Mouse (Mus musculus): ENCODE measurements around the gene Hoxd12.
A peak's percentile ranks its signal among the peaks of the same experiment; 100 is the strongest.

The Hoxd12 gene

DNA sequence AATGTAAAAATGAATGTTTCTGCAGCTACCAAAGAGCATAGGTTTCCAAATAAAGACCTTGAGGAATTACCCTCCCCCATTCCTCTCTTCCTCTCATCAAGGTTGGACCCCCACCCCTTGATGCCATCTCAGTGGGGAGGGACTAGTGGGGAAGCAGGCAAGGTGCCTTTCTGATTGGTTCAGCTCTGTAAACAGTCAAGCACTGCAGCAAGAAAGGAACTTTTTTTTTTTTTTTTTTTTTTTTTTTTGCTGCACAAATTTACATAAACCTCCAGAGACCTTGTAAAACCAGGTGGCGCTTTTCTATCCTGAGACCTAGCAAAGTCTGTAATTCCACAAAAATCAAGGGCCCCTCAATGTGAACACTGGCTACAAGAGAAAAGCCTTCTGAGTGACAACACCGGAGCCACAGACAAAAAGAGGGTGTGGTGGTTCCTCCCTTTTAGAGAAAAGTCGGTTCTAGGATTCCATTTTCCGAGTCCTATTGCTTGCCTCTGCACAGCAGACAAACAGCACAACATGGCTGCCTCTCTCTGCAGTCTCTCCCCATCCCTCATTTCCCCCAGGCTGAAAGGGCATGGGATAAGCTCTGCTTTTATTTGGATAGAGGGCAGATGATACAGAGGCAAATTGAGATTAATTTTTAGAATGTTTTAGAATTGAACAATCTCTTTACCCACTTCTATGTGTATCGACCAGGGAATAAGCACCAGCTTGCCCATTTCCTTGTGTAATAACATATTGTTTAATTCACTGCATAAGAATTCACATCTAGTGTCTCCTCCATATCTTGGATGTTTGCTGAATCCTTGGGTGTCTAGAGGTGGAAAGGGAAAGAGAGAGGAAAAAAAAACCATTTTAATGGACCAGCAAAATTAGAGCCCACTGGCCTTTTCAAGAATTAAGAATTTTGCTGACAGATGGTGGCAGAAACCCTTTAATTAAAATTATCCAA, 34.9 kb downstream of the Hoxd12 start:
- no peak for DNase-seq (ENCODE audit: low read depth, low spot score)

DNA sequence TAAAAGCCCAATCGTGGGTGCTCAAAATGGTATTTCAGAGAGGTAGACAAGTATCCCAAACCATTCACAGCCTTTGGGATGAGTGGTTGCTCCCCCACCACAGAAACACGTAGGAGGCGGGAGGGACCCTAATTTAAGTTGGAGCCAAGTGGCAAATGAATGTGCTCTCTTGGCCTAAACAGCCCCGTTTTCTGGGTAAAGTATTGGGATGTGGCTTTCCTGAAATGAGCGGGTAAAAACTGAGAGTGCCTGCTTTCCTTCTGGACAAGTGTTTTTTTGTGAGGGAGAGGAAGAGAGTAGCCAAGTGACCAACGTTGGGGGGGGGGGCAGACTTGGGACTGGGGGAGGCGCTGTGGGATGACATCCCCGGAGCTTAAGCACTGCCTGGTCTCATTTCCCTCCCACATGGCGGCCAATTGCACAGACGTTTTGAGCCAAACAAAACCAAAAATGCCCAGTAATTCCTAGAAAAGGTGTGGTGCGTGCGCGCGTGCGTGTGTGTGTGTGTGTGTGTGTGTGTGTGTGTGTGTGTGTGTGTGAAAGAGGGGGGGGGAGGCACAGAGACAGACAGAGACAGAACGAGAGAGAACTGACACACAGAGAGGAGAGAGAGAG, 36.2 kb downstream of the Hoxd12 start:
- no peak for DNase-seq (ENCODE audit: low read depth, low spot score)

DNA sequence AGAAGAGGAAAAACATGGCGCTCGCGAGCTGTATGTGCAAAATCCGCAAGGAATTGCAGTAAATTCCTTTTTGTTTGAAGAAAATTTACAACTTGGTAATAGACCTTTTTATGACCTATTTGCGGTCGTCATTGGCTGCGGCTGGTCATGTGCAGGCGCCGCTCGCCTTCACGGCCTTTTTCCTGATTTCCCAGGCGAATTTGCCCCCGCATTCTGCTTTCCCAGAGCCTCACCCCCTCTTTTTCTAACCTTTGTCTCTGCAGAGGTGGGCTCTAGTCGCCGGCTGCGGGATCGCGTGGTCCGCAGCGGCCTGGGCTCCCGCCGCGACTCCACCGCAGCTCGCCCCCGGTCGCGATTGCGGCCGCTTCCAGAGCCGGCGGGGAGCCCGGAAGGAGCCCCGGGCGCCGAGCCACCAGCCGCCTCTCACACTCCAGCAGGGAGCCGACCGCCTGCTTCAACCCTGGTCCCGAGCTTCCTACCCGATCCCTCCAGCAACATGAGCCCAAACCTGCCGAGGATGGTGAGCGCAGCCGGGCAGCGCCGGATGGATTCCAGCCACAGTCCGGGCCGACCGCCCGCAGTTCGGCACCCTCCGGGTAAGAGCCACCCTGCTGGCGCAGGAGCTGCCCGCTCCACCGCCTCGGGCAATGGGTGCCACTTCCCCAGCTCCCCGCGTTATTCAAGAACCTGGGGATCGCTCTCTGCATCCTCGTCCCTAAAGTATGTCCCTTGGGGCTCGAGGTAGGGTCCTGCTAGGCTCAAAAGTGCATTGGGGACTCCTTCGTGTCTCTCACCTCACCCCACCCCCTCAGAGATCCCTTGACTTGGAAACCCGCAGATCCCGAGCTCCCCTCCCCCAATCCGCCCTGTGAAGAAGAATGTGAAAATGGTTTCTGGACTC, 37.2 kb downstream of the Hoxd12 start, which contains the start of the genes Hoxd3 and Hoxd4:
Gene Hoxd3, plus strand, starts transcription at position 207 of the 901 bp plus-strand sequence.
Gene Hoxd4, plus strand, starts transcription at position 209 of the 901 bp plus-strand sequence.
- no peak for DNase-seq (ENCODE audit: low read depth, low spot score)

- DNase-seq (ENCODE audit: low read depth, low spot score), result no peak
These were observed 38.7 kb downstream of the Hoxd12 start for GRCm38 (mm10) chr2:74713239-74714150.

DNA sequence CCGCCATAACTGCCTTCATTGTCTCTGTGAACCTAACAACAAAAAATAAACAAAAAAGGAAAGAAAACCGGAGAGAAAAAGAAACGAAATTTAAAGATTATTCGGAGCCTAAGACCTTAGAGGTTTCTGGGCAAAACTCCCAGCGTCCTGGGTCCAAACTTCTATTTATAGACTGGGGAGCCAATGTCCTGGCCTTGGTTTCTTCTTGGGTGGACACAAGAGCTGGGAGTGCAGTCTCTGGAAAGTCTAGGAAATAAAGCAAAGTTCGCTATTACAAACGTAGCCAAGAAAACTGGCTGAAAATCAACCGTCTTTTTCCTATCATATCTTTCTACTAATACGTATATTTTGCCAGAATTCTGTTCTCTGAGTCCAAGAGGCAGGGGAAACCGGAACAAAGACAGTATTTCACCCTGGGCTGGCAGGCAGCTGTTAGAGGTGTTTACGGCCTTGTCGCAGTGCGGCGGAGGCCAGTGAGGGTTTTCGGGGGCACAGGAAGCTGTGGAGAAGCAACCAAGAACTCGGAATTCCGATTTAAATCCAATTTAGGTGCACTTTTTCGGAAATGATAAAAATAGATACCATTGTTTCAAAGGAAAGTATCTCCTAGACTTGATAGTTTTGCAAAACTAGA, 39.5 kb downstream of the Hoxd12 start:
- no peak for DNase-seq (ENCODE audit: low read depth, low spot score)

DNA sequence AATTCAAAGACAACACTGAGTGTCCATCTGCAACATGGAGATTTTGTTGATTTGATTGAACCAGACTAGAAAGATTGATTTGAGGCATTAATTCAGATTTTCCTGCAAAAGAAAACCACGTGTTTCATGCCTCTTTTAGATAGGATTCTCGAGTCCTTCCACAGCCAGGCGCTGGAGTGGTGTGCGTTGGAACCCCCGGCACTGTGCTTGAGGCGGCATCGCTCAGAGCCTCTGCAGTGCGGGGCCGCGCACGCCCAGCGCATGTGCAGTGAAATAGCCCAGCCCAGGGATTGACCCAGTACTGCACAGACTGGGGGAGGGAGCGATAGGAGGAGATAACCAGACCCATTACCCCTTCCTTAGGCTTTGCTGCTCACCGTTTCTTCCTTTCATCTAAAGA, 40.1 kb downstream of the Hoxd12 start:
- DNase-seq (ENCODE audit: low read depth, low spot score), result no peak

- DNase-seq (ENCODE audit: low read depth, low spot score), result peak; percentile 71
These were observed 40.9 kb downstream of the Hoxd12 start for GRCm38 (mm10) chr2:74715504-74716241.

GRCm38 (mm10) chr2:74720384-74720783, 45.6 kb downstream of the Hoxd12 start:
- DNase-seq (ENCODE audit: low read depth, low spot score), result no peak

DNA sequence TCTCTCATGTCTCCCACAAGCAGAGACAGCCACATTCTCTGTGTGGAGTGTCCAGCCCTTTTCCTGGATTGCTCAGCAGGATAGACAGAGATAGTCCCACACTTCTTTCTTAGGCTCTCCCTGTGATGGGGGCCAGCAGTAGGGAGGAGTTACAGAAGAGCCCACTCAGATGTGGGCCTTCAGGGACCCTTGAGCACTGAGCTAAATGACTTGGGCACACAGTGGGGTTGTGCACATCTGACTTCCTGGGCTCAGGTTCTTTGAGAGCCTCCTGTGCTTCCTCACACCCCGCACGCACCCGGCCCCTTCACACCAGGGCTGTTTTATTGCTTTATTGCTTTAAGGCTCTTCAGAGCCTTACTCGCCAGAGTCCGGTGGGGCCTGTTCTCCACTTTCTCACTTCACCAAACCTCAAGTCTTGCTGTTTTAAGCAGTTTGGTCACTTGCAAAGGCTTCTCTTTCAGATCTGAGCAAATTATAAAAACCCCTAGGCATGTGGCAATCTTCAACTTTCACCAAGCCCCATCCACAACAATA, 46.2 kb downstream of the Hoxd12 start:
- no peak for DNase-seq (ENCODE audit: low read depth, low spot score)

DNA sequence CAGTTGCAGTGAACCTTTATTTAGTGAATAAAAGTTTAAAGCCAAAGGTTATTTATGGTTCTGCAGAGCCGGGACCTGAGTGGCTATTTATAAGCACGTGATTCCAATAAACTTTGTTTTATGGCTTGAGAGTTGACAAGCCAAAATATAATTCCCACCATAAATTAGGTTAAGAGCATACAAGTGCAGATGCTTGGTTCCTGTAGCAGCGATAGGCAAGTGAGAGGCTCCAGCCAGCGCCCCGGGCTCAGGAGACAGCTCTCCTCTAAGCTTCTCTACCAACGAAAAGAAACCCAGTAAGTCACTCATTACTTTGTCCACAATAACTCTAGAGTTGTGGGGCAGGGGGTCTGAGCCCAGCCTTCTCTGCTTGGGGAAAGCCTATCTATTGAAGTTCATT, 47.1 kb downstream of the Hoxd12 start:
- DNase-seq (ENCODE audit: low read depth, low spot score), result no peak

DNA sequence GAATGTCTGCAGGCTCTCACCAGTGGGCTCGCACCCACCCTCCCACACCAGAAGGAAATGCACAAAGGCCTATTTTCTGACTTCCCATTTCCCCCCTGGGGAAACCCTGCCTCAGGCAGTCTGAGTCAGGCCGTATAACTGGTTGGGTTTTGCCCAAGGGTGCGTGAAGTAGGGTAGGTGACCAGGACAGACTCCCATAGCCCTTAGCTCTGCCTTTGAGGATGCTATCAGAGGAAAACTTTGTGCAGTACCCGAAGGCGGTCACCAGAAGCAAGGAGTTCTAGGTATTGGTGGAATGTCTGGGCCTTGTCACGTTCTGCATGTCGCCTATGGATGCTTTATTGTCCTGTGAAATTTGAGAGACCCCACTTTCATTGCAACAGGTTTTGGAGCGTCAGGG, 48.1 kb downstream of the Hoxd12 start:
- no peak for DNase-seq (ENCODE audit: low read depth, low spot score)

GRCm38 (mm10) chr2:74724244-74725015, 49.6 kb downstream of the Hoxd12 start:
- no peak for DNase-seq (ENCODE audit: low read depth, low spot score)

- DNase-seq (ENCODE audit: low read depth, low spot score), result no peak
These were observed 50.4 kb downstream of the Hoxd12 start for GRCm38 (mm10) chr2:74725171-74725570.

GRCm38 (mm10) chr2:74726551-74726950, 51.7 kb downstream of the Hoxd12 start, which contains the start of gene Gm28230:
Gene Gm28230 (plus strand): TSS chr2:74726728.
- DNase-seq (ENCODE audit: low read depth, low spot score), result no peak

GRCm38 (mm10) chr2:74726973-74727639, 52.3 kb downstream of the Hoxd12 start:
- no peak for DNase-seq (ENCODE audit: low read depth, low spot score)

Measured in CD4-positive helper T cell, adult 2 months (primary cell).